Mouse (Mus musculus): ENCODE data around the gene Gm20521. TPM values are rescaled to one million over a fixed set of nuclear protein-coding genes. Genes with fewer than 3 reads are reported as not detected.

Gene Gm20521
- polyA plus RNA-seq, 1 experiment: 2.2 TPM

- H3K27ac ChIP-seq (ENCODE audit: control insufficient read depth, insufficient read depth, low read depth, low read length): peak overlapping the region; percentile 99
- H3K36me3 ChIP-seq (ENCODE audit: control insufficient read depth, insufficient read depth, low read length): peaks cover 5% of the 10 kb centered on the region
- H3K4me3 ChIP-seq (ENCODE audit: control insufficient read depth, low read depth, low read length): peak overlapping the region; percentile 99
- H3K27me3 ChIP-seq (ENCODE audit: control insufficient read depth, insufficient read depth, low read length): no peaks in the 10 kb centered on the region
- peak; percentile 97 for TF ChIP-seq POLR2A (IDR thresholded peaks at IDR 0.05; ENCODE audit: control insufficient read depth, low read depth, low read length)
- 0 out of 2 replicates have a peak, but pooled peaks have one; percentile 26 for TF ChIP-seq CTCF (IDR thresholded peaks at IDR 0.05; ENCODE audit: control insufficient read depth, insufficient read depth, insufficient replicate concordance, low read depth, low read length)
- H3K4me1 ChIP-seq (ENCODE audit: control insufficient read depth, insufficient read depth, low read length): peaks cover 6% of the 10 kb centered on the region
Measured at GRCm38 (mm10) chr14:54893651-54894181, 10.5 kb downstream of the Gm20521 start.

GRCm38 (mm10) chr14:54894296-54895151, 11.3 kb downstream of the Gm20521 start:
- Histone ChIP-seq H3K27ac (ENCODE audit: control insufficient read depth, insufficient read depth, low read depth, low read length) (peak overlapping the region; percentile 95), H3K27me3 (ENCODE audit: control insufficient read depth, insufficient read depth, low read length) (no peaks in the 10 kb centered on the region), H3K4me1 (ENCODE audit: control insufficient read depth, insufficient read depth, low read length) (peaks cover 6% of the 10 kb centered on the region), H3K36me3 (ENCODE audit: control insufficient read depth, insufficient read depth, low read length) (peaks cover 5% of the 10 kb centered on the region), H3K4me3 (ENCODE audit: control insufficient read depth, low read depth, low read length) (peak overlapping the region; percentile 99)
- TF ChIP-seq CTCF (IDR thresholded peaks at IDR 0.05; ENCODE audit: control insufficient read depth, insufficient read depth, insufficient replicate concordance, low read depth, low read length) (no peak), POLR2A (IDR thresholded peaks at IDR 0.05; ENCODE audit: control insufficient read depth, low read depth, low read length) (peak; percentile 60; the same call in 1 of the 2 replicates)

- H3K27ac ChIP-seq (ENCODE audit: control insufficient read depth, insufficient read depth, low read depth, low read length): peak overlapping the region; percentile 85
- H3K4me3 ChIP-seq (ENCODE audit: control insufficient read depth, low read depth, low read length): peak overlapping the region; percentile 50
- H3K36me3 ChIP-seq (ENCODE audit: control insufficient read depth, insufficient read depth, low read length): peaks cover 5% of the 10 kb centered on the region
- H3K27me3 ChIP-seq (ENCODE audit: control insufficient read depth, insufficient read depth, low read length): no peaks in the 10 kb centered on the region
- TF ChIP-seq CTCF (IDR thresholded peaks at IDR 0.05; ENCODE audit: control insufficient read depth, insufficient read depth, insufficient replicate concordance, low read depth, low read length): no peak
- TF ChIP-seq POLR2A (IDR thresholded peaks at IDR 0.05; ENCODE audit: control insufficient read depth, low read depth, low read length): no peak
- peaks cover 6% of the 10 kb centered on the region for H3K4me1 ChIP-seq (ENCODE audit: control insufficient read depth, insufficient read depth, low read length)
Measured at GRCm38 (mm10) chr14:54897445-54897844, 14.2 kb downstream of the Gm20521 start.

GRCm38 (mm10) chr14:54900383-54900782, 17.1 kb downstream of the Gm20521 start:
- peaks cover 5% of the 10 kb centered on the region for H3K36me3 ChIP-seq (ENCODE audit: control insufficient read depth, insufficient read depth, low read length)
- peaks cover 6% of the 10 kb centered on the region for H3K4me1 ChIP-seq (ENCODE audit: control insufficient read depth, insufficient read depth, low read length)
- H3K4me3 ChIP-seq (ENCODE audit: control insufficient read depth, low read depth, low read length): no peak overlapping the region
- no peaks in the 10 kb centered on the region for H3K27me3 ChIP-seq (ENCODE audit: control insufficient read depth, insufficient read depth, low read length)
- TF ChIP-seq CTCF (IDR thresholded peaks at IDR 0.05; ENCODE audit: control insufficient read depth, insufficient read depth, insufficient replicate concordance, low read depth, low read length): no peak
- TF ChIP-seq POLR2A (IDR thresholded peaks at IDR 0.05; ENCODE audit: control insufficient read depth, low read depth, low read length): no peak
- H3K27ac ChIP-seq (ENCODE audit: control insufficient read depth, insufficient read depth, low read depth, low read length): no peak overlapping the region

GRCm38 (mm10) chr14:54903641-54904040, 20.4 kb downstream of the Gm20521 start:
- Histone ChIP-seq H3K4me1 (ENCODE audit: control insufficient read depth, insufficient read depth, low read length) (no peaks in the 10 kb centered on the region), H3K27ac (ENCODE audit: control insufficient read depth, insufficient read depth, low read depth, low read length) (no peak overlapping the region), H3K27me3 (ENCODE audit: control insufficient read depth, insufficient read depth, low read length) (no peaks in the 10 kb centered on the region), H3K4me3 (ENCODE audit: control insufficient read depth, low read depth, low read length) (no peak overlapping the region), H3K36me3 (ENCODE audit: control insufficient read depth, insufficient read depth, low read length) (no peaks in the 10 kb centered on the region)
- TF ChIP-seq CTCF (IDR thresholded peaks at IDR 0.05; ENCODE audit: control insufficient read depth, insufficient read depth, insufficient replicate concordance, low read depth, low read length) (no peak), POLR2A (IDR thresholded peaks at IDR 0.05; ENCODE audit: control insufficient read depth, low read depth, low read length) (no peak)

GRCm38 (mm10) chr14:54908682-54909081, 25.4 kb downstream of the Gm20521 start:
- H3K36me3 ChIP-seq (ENCODE audit: control insufficient read depth, insufficient read depth, low read length): no peaks in the 10 kb centered on the region
- H3K27me3 ChIP-seq (ENCODE audit: control insufficient read depth, insufficient read depth, low read length): no peaks in the 10 kb centered on the region
- H3K4me1 ChIP-seq (ENCODE audit: control insufficient read depth, insufficient read depth, low read length): peaks cover 3% of the 10 kb centered on the region
- TF ChIP-seq POLR2A (IDR thresholded peaks at IDR 0.05; ENCODE audit: control insufficient read depth, low read depth, low read length) (no peak), CTCF (IDR thresholded peaks at IDR 0.05; ENCODE audit: control insufficient read depth, insufficient read depth, insufficient replicate concordance, low read depth, low read length) (no peak)
- H3K27ac ChIP-seq (ENCODE audit: control insufficient read depth, insufficient read depth, low read depth, low read length): no peak overlapping the region
- no peak overlapping the region for H3K4me3 ChIP-seq (ENCODE audit: control insufficient read depth, low read depth, low read length)

- no peak overlapping the region for H3K27ac ChIP-seq (ENCODE audit: control insufficient read depth, insufficient read depth, low read depth, low read length)
- H3K4me3 ChIP-seq (ENCODE audit: control insufficient read depth, low read depth, low read length): peak overlapping the region; percentile 64
- no peaks in the 10 kb centered on the region for H3K36me3 ChIP-seq (ENCODE audit: control insufficient read depth, insufficient read depth, low read length)
- H3K27me3 ChIP-seq (ENCODE audit: control insufficient read depth, insufficient read depth, low read length): no peaks in the 10 kb centered on the region
- no peak for TF ChIP-seq POLR2A (IDR thresholded peaks at IDR 0.05; ENCODE audit: control insufficient read depth, low read depth, low read length)
- TF ChIP-seq CTCF (IDR thresholded peaks at IDR 0.05; ENCODE audit: control insufficient read depth, insufficient read depth, insufficient replicate concordance, low read depth, low read length): no peak
- H3K4me1 ChIP-seq (ENCODE audit: control insufficient read depth, insufficient read depth, low read length): peaks cover 3% of the 10 kb centered on the region
Measured at GRCm38 (mm10) chr14:54912109-54912850, 29.0 kb downstream of the Gm20521 start.

Measured in testis, adult 2 months (tissue).